Mouse (Mus musculus) ES-E14 (cell line): ENCODE data around the gene P3h4. TPM values are rescaled to one million over a fixed set of nuclear protein-coding genes. Genes with fewer than 3 reads are reported as not detected.

ENCODE experiments used
- DNase-seq: peaks from one replicate; pipeline ENCODE4 v3.0.0-alpha.2; 2013; ENCODE audit warnings: low read depth, low spot score
- H3K27ac ChIP-seq: 2 replicates; pipeline ENCODE4 v1.5.1; 2012; ENCODE audit warnings: low read depth, mild to moderate bottlenecking, low read length, moderate library complexity, mixed read lengths; ENCODE audit not compliant: poor library complexity, insufficient read depth, severe bottlenecking
- H3K36me3 ChIP-seq: 2 replicates; pipeline ENCODE4 v1.6.1; 2012; ENCODE audit warnings: mild to moderate bottlenecking, low read length, moderate library complexity, mixed read lengths; ENCODE audit not compliant: control insufficient read depth, poor library complexity, insufficient read depth, severe bottlenecking
- H3K4me1 ChIP-seq, 2 experiments: fragments of 150-350 bp in 1 of 2; sonication (generic) in 1 of 2; 2 replicates each; pipeline ENCODE4 v1.6.1; 2012; ENCODE audit warnings: low read length in 2 of 2, mild to moderate bottlenecking in 1 of 2, mixed read lengths in 1 of 2; ENCODE audit not compliant: control insufficient read depth in 2 of 2, insufficient read depth in 2 of 2, poor library complexity in 1 of 2
- H3K4me3 ChIP-seq, 2 experiments: fragments of 150-350 bp in 1 of 2; sonication (generic) in 1 of 2; 2 replicates each; pipeline ENCODE4 v1.5.1; 2012; ENCODE audit warnings: low read length in 2 of 2, low read depth in 1 of 2, mild to moderate bottlenecking in 1 of 2, mixed read lengths in 1 of 2; ENCODE audit not compliant: insufficient read depth in 1 of 2, poor library complexity in 1 of 2, severe bottlenecking in 1 of 2
- H3K9ac ChIP-seq: 2 replicates; pipeline ENCODE4 v1.6.1; 2012; ENCODE audit warnings: low read depth, mild to moderate bottlenecking, low read length, mixed read lengths; ENCODE audit not compliant: poor library complexity, insufficient read depth, severe bottlenecking
- H3K9me3 ChIP-seq: fragments of 150-350 bp; sonication (generic); 2 replicates; pipeline ENCODE4 v1.6.1; 2012; ENCODE audit warnings: low read depth, mild to moderate bottlenecking, low read length; ENCODE audit not compliant: control insufficient read depth, insufficient read depth
- CHD2 ChIP-seq: IDR thresholded peaks from 2 replicates; pipeline ENCODE4 v1.6.1; 2014; ENCODE audit warnings: mild to moderate bottlenecking, low read depth, low read length, inconsistent platforms
- HCFC1 ChIP-seq: IDR thresholded peaks from 2 replicates; pipeline ENCODE4 v1.6.1; 2012; ENCODE audit warnings: low read length, inconsistent platforms, borderline replicate concordance; ENCODE audit not compliant: insufficient read depth
- MAFK ChIP-seq: IDR thresholded peaks from 2 replicates; pipeline ENCODE4 v1.6.1; 2014; ENCODE audit warnings: mild to moderate bottlenecking, low read depth, low read length, inconsistent platforms; ENCODE audit not compliant: insufficient read depth
- ZC3H11A ChIP-seq: IDR thresholded peaks from 2 replicates; pipeline ENCODE4 v1.6.1; 2012; ENCODE audit warnings: low read depth, mild to moderate bottlenecking, inconsistent platforms, low read length, borderline replicate concordance
- ZNF384 ChIP-seq: IDR thresholded peaks from 2 replicates; pipeline ENCODE4 v1.6.1; 2012; ENCODE audit warnings: low read depth, low read length, inconsistent platforms
- in situ Hi-C, 2 experiments: fragments of 600-800 bp; cut with MboI; formaldehyde crosslinking; loops; one replicate each; pipeline ENCODE4 v1.15.1; 2025; ENCODE audit warnings: low sequenced_read_pairs in 2 of 2, inconsistent platforms in 1 of 2; ENCODE audit not compliant: unreplicated experiment in 2 of 2
- total RNA-seq: library from RNA; depleted of rRNA; stranded (reverse); fragments of 300-350 nt; gene quantifications from 2 replicates; pipeline ENCODE4 v1.2.3, GENCODE M21; 2012; rRNA removed

Gene P3h4
- 39.0 and 44.3 TPM in 2 replicates for total RNA-seq

- H3K9me3 ChIP-seq: no peaks in the 10 kb centered on the region
- H3K9ac ChIP-seq: peak within 1 kb of the TSS; percentile 71
- H3K27ac ChIP-seq: peak within 1 kb of the TSS; percentile 9; the same call in 1 of the 2 replicates
- in situ Hi-C loops: no loop called here
- DNase-seq: no peak
- H3K4me3 ChIP-seq: peak within 1 kb of the TSS; percentile 69 to 73
- peaks cover 2 to 24% of the 10 kb centered on the region in 2 experiments; a peak in 3 of 4 replicates for H3K4me1 ChIP-seq
- H3K36me3 ChIP-seq: no peaks in the 10 kb centered on the region
- TF ChIP-seq HCFC1: no peak; the same call in 1 of the 2 replicates
- no peak for TF ChIP-seq ZNF384
- no peak for TF ChIP-seq MAFK
- no peak for TF ChIP-seq CHD2
- no peak for TF ChIP-seq ZC3H11A
Observed at GRCm38 (mm10) chr11:100414021-100414913, at the start of gene P3h4. Gene P3h4, minus strand, starts transcription at chr11:100414836.

GRCm38 (mm10) chr11:100462699-100463098 is 48.1 kb upstream of the P3h4 start:
- Histone ChIP-seq H3K4me1 (no peaks in the 10 kb centered on the region), H3K4me3 (no peak overlapping the region)

GRCm38 (mm10) chr11:100457711-100458110 is 43.1 kb upstream of the P3h4 start:
- in situ Hi-C loops: no loop called here
- Histone ChIP-seq H3K9me3 (no peaks in the 10 kb centered on the region), H3K27ac (no peak overlapping the region), H3K4me1 (peaks cover 0 to 2% of the 10 kb centered on the region in 2 experiments; a peak in 1 of 4 replicates), H3K4me3 (no peak overlapping the region), H3K36me3 (peaks cover 4% of the 10 kb centered on the region), H3K9ac (no peak overlapping the region)
- TF ChIP-seq CHD2: no peak
- no peak for TF ChIP-seq ZNF384
- TF ChIP-seq MAFK: no peak
- TF ChIP-seq ZC3H11A: no peak
- no peak for TF ChIP-seq HCFC1
- DNase-seq: no peak

More at GRCm38 (mm10) chr11:100462699-100463098, 48.1 kb upstream of the P3h4 start:
- in situ Hi-C loops: no loop called here
- TF ChIP-seq HCFC1 (no peak), ZC3H11A (no peak), ZNF384 (no peak), MAFK (no peak), CHD2 (no peak)
- Histone ChIP-seq H3K9ac (no peak overlapping the region), H3K36me3 (peaks cover 13% of the 10 kb centered on the region), H3K9me3 (no peaks in the 10 kb centered on the region), H3K27ac (no peak overlapping the region; the same call in 1 of the 2 replicates)
- no peak for DNase-seq

GRCm38 (mm10) chr11:100457247-100457646 is 42.6 kb upstream of the P3h4 start:
- in situ Hi-C loops: no loop called here
- no peak for DNase-seq
- peaks cover 3% of the 10 kb centered on the region for H3K36me3 ChIP-seq

More at GRCm38 (mm10) chr11:100457247-100457646, 42.6 kb upstream of the P3h4 start:
- Histone ChIP-seq H3K9me3 (no peaks in the 10 kb centered on the region), H3K9ac (no peak overlapping the region), H3K27ac (no peak overlapping the region), H3K4me1 (peaks cover 0 to 2% of the 10 kb centered on the region in 2 experiments; a peak in 1 of 4 replicates), H3K4me3 (no peak overlapping the region)
- no peak for TF ChIP-seq HCFC1
- no peak for TF ChIP-seq ZC3H11A
- no peak for TF ChIP-seq CHD2
- no peak for TF ChIP-seq ZNF384
- TF ChIP-seq MAFK: no peak
